Mouse (Mus musculus): ENCODE measurements around the gene Grid1.

- TF ChIP-seq POLR2A (IDR thresholded peaks at IDR 0.05; ENCODE audit: control insufficient read depth, extremely low read depth, insufficient read depth, low read length, poor library complexity) (no peak), CTCF (IDR thresholded peaks at IDR 0.05; ENCODE audit: borderline replicate concordance, control insufficient read depth, extremely low read depth, insufficient read depth, low read length, poor library complexity) (no peak)
Measured at GRCm38 (mm10) chr14:35110928-35111327, 291.0 kb downstream of the Grid1 start.
